Mouse (Mus musculus): ENCODE measurements at regions not wholly inside any gene's neighbourhood (a gene's known extent, or its start where the extent isn't known, plus 50 kb on each side); places are given as distances from the start of the nearest gene placed in this dataset.

- no peaks in the 10 kb centered on the region for H3K27me3 ChIP-seq (ENCODE audit: control insufficient read depth, insufficient read depth, low read length)
- TF ChIP-seq CTCF (IDR thresholded peaks at IDR 0.05; ENCODE audit: extremely low read depth, insufficient read length, insufficient replicate concordance, low read depth, low read length) (no peak), POLR2A (IDR thresholded peaks at IDR 0.05; ENCODE audit: low read depth, low read length) (no peak)
- no peak overlapping the region for H3K27ac ChIP-seq (ENCODE audit: insufficient read depth, low read depth, low read length)
- no peaks in the 10 kb centered on the region for H3K36me3 ChIP-seq (ENCODE audit: control insufficient read depth, insufficient read depth, low read length)
- 44% methylated on average over 2 of the region's 2 CpGs for WGBS
- no peak overlapping the region for H3K4me3 ChIP-seq (ENCODE audit: low read depth, low read length)
- no peaks in the 10 kb centered on the region for H3K4me1 ChIP-seq (ENCODE audit: control insufficient read depth, insufficient read depth, insufficient read length, low read length)
Observed at GRCm38 (mm10) chr14:102514527-102514926, 467.9 kb downstream of the Kctd12 start.

GRCm38 (mm10) chr14:102512651-102513050 is 469.8 kb downstream of the Kctd12 start:
- Histone ChIP-seq H3K27me3 (ENCODE audit: control insufficient read depth, insufficient read depth, low read length) (no peaks in the 10 kb centered on the region), H3K36me3 (ENCODE audit: control insufficient read depth, insufficient read depth, low read length) (no peaks in the 10 kb centered on the region), H3K4me1 (ENCODE audit: control insufficient read depth, insufficient read depth, insufficient read length, low read length) (no peaks in the 10 kb centered on the region), H3K27ac (ENCODE audit: insufficient read depth, low read depth, low read length) (no peak overlapping the region), H3K4me3 (ENCODE audit: low read depth, low read length) (no peak overlapping the region)
- TF ChIP-seq CTCF (IDR thresholded peaks at IDR 0.05; ENCODE audit: extremely low read depth, insufficient read length, insufficient replicate concordance, low read depth, low read length) (no peak), POLR2A (IDR thresholded peaks at IDR 0.05; ENCODE audit: low read depth, low read length) (no peak)
- 50% methylated on average over 3 of the region's 3 CpGs for WGBS

GRCm38 (mm10) chr14:102511691-102512383 is 470.6 kb downstream of the Kctd12 start:
- H3K27me3 ChIP-seq (ENCODE audit: control insufficient read depth, insufficient read depth, low read length): no peaks in the 10 kb centered on the region
- no peak overlapping the region for H3K27ac ChIP-seq (ENCODE audit: insufficient read depth, low read depth, low read length)
- no peaks in the 10 kb centered on the region for H3K36me3 ChIP-seq (ENCODE audit: control insufficient read depth, insufficient read depth, low read length)
- WGBS: 65% methylated on average over 7 of the region's 7 CpGs
- no peak overlapping the region for H3K4me3 ChIP-seq (ENCODE audit: low read depth, low read length)
- H3K4me1 ChIP-seq (ENCODE audit: control insufficient read depth, insufficient read depth, insufficient read length, low read length): no peaks in the 10 kb centered on the region
- no peak for TF ChIP-seq POLR2A (IDR thresholded peaks at IDR 0.05; ENCODE audit: low read depth, low read length)
- no peak for TF ChIP-seq CTCF (IDR thresholded peaks at IDR 0.05; ENCODE audit: extremely low read depth, insufficient read length, insufficient replicate concordance, low read depth, low read length)

GRCm38 (mm10) chr14:102510387-102510786 is 472.1 kb downstream of the Kctd12 start:
- Histone ChIP-seq H3K36me3 (ENCODE audit: control insufficient read depth, insufficient read depth, low read length) (no peaks in the 10 kb centered on the region), H3K4me3 (ENCODE audit: low read depth, low read length) (no peak overlapping the region), H3K4me1 (ENCODE audit: control insufficient read depth, insufficient read depth, insufficient read length, low read length) (no peaks in the 10 kb centered on the region), H3K27ac (ENCODE audit: insufficient read depth, low read depth, low read length) (no peak overlapping the region), H3K27me3 (ENCODE audit: control insufficient read depth, insufficient read depth, low read length) (no peaks in the 10 kb centered on the region)
- no peak for TF ChIP-seq POLR2A (IDR thresholded peaks at IDR 0.05; ENCODE audit: low read depth, low read length)
- TF ChIP-seq CTCF (IDR thresholded peaks at IDR 0.05; ENCODE audit: extremely low read depth, insufficient read length, insufficient replicate concordance, low read depth, low read length): peak; percentile 89; the same call in 1 of the 2 replicates
- WGBS: 31% methylated on average over 4 of the region's 4 CpGs

GRCm38 (mm10) chr14:102505696-102506321 is 476.6 kb downstream of the Kctd12 start:
- 70% methylated on average over 3 of the region's 3 CpGs for WGBS
- H3K27ac ChIP-seq (ENCODE audit: insufficient read depth, low read depth, low read length): no peak overlapping the region
- no peak overlapping the region for H3K4me3 ChIP-seq (ENCODE audit: low read depth, low read length)
- no peaks in the 10 kb centered on the region for H3K4me1 ChIP-seq (ENCODE audit: control insufficient read depth, insufficient read depth, insufficient read length, low read length)
- H3K36me3 ChIP-seq (ENCODE audit: control insufficient read depth, insufficient read depth, low read length): no peaks in the 10 kb centered on the region
- H3K27me3 ChIP-seq (ENCODE audit: control insufficient read depth, insufficient read depth, low read length): no peaks in the 10 kb centered on the region
- TF ChIP-seq POLR2A (IDR thresholded peaks at IDR 0.05; ENCODE audit: low read depth, low read length) (no peak), CTCF (IDR thresholded peaks at IDR 0.05; ENCODE audit: extremely low read depth, insufficient read length, insufficient replicate concordance, low read depth, low read length) (no peak)

- H3K4me1 ChIP-seq (ENCODE audit: control insufficient read depth, insufficient read depth, insufficient read length, low read length): no peaks in the 10 kb centered on the region
- no peaks in the 10 kb centered on the region for H3K27me3 ChIP-seq (ENCODE audit: control insufficient read depth, insufficient read depth, low read length)
- 76% methylated on average over 1 of the region's 1 CpGs for WGBS
- no peak overlapping the region for H3K27ac ChIP-seq (ENCODE audit: insufficient read depth, low read depth, low read length)
- no peak for TF ChIP-seq POLR2A (IDR thresholded peaks at IDR 0.05; ENCODE audit: low read depth, low read length)
- no peaks in the 10 kb centered on the region for H3K36me3 ChIP-seq (ENCODE audit: control insufficient read depth, insufficient read depth, low read length)
- no peak overlapping the region for H3K4me3 ChIP-seq (ENCODE audit: low read depth, low read length)
Observed at GRCm38 (mm10) chr14:102497179-102497578, 485.3 kb downstream of the Kctd12 start.

GRCm38 (mm10) chr14:102492376-102492775 is 490.1 kb downstream of the Kctd12 start:
- no peak for TF ChIP-seq CTCF (IDR thresholded peaks at IDR 0.05; ENCODE audit: extremely low read depth, insufficient read length, insufficient replicate concordance, low read depth, low read length)
- no peak for TF ChIP-seq POLR2A (IDR thresholded peaks at IDR 0.05; ENCODE audit: low read depth, low read length)
- 57% methylated on average over 2 of the region's 2 CpGs for WGBS

More at GRCm38 (mm10) chr14:102492376-102492775, 490.1 kb downstream of the Kctd12 start:
- Histone ChIP-seq H3K36me3 (ENCODE audit: control insufficient read depth, insufficient read depth, low read length) (no peaks in the 10 kb centered on the region), H3K27ac (ENCODE audit: insufficient read depth, low read depth, low read length) (no peak overlapping the region), H3K4me3 (ENCODE audit: low read depth, low read length) (no peak overlapping the region), H3K27me3 (ENCODE audit: control insufficient read depth, insufficient read depth, low read length) (no peaks in the 10 kb centered on the region), H3K4me1 (ENCODE audit: control insufficient read depth, insufficient read depth, insufficient read length, low read length) (no peaks in the 10 kb centered on the region)

Measured in small intestine, adult 2 months (tissue).